Mouse (Mus musculus) testis, postnatal 14 days (tissue): ENCODE data around the gene Stk4.

Experiments used
- DNase-seq: peaks from one replicate; pipeline ENCODE4 v3.0.0; 2021; ENCODE audit warnings: low spot score

Stk4 gene

GRCm38 (mm10) chr2:164174649-164175395 lies 104.7 kb downstream of the Stk4 start:
- no peak for DNase-seq

- DNase-seq: no peak
These were observed 105.7 kb downstream of the Stk4 start for GRCm38 (mm10) chr2:164175850-164176249.

GRCm38 (mm10) chr2:164177831-164178230 lies 107.7 kb downstream of the Stk4 start:
- no peak for DNase-seq

- DNase-seq: no peak
These were observed 110.0 kb downstream of the Stk4 start for GRCm38 (mm10) chr2:164180124-164180523.

- no peak for DNase-seq
These were observed 110.6 kb downstream of the Stk4 start for GRCm38 (mm10) chr2:164180770-164181169.

GRCm38 (mm10) chr2:164182692-164183255 lies 112.7 kb downstream of the Stk4 start, which contains the start of gene Wfdc5:
Gene Wfdc5 (minus strand): TSS chr2:164182742.
- DNase-seq: no peak

- no peak for DNase-seq
These were observed 113.2 kb downstream of the Stk4 start for GRCm38 (mm10) chr2:164183340-164183739.

GRCm38 (mm10) chr2:164184145-164184719 lies 114.1 kb downstream of the Stk4 start:
- no peak for DNase-seq

- DNase-seq: no peak
These were observed 118.6 kb downstream of the Stk4 start for GRCm38 (mm10) chr2:164188722-164189121.

- no peak for DNase-seq
These were observed 120.5 kb downstream of the Stk4 start, which contains the start of gene Wfdc12 for GRCm38 (mm10) chr2:164190576-164190975. Gene Wfdc12 (minus strand): TSS chr2:164190608.

- DNase-seq: no peak
These were observed 122.2 kb downstream of the Stk4 start for GRCm38 (mm10) chr2:164192279-164192678.

GRCm38 (mm10) chr2:164194959-164195630 lies 125.0 kb downstream of the Stk4 start:
- no peak for DNase-seq

GRCm38 (mm10) chr2:164195971-164196699 lies 126.0 kb downstream of the Stk4 start:
- no peak for DNase-seq

- no peak for DNase-seq
These were observed 126.5 kb downstream of the Stk4 start for GRCm38 (mm10) chr2:164196700-164196990.

- no peak for DNase-seq
These were observed 129.7 kb downstream of the Stk4 start, which contains the start of gene Wfdc15a for GRCm38 (mm10) chr2:164199626-164200327. Gene Wfdc15a (minus strand): TSS chr2:164200130.
